Mouse (Mus musculus) megakaryocyte, adult 5-6 weeks (primary cell): ENCODE results near the gene Oxt. TPM values are rescaled to one million over a fixed set of nuclear protein-coding genes. Genes with fewer than 3 reads are reported as not detected.

Source experiments
- ATAC-seq: 2 replicates; pipeline ENCODE4 v1.8.0; 2016; ENCODE audit warnings: mild to moderate bottlenecking, inconsistent platforms; ENCODE audit not compliant: poor library complexity, severe bottlenecking
- total RNA-seq, 2 experiments: library from RNA; stranded (forward) in 1 of 2; stranded (reverse) in 1 of 2; fragments of 153-499, 151-499 nt in 1 of 2; fragments of 221-1000, 200-1000 nt in 1 of 2; gene quantifications; 2 replicates each; pipeline versions ENCODE4 v1.2.3 to v1.2.4; 2015 to 2017

The Oxt gene
- total RNA-seq, 2 experiments from 2014 or later = not detected

- ATAC-seq = peak; percentile 71
Measured at GRCm38 (mm10) chr2:130577632-130578031, 1.7 kb downstream of the Oxt start.

DNA sequence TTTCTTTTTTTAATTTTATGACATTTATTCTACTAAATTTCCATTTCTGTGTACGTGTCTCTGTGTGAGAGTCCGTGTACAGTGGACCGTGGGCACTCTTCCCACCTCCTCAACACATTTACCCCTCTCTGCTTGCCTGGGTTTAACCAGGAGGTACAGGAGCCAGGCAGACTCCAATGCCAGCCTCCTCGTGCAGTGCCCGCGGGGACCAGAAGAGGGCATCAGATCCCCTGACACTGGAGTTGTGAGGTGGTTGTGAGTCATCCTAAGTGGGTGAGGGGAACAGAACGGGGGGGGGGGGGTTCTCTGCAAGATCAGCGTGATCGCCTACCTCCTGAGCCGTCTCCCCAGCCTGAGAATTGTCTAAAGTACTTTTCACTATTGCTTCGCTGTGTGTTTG lies 2.2 kb downstream of the Oxt start:
- ATAC-seq = peak; percentile 58

DNA sequence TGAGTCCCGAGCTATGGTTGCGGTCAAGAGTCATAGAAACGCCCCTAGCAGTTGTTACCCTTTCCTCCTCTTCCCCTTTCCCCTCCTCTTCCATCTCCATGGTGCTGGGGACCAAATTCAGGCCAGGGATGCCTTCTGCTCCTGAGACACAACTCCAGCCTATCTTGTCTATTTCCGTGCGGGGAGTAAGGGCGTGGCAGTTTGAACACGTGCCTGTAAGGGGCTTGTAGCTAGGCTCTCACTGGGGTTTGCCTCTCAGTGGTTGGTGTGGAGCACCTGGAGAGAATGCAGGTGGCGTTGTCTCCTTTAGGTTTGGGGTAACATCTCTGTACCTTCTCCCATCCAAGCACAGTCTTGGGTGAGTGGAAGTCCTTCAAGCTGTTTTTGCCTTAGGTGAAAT lies 3.8 kb downstream of the Oxt start:
- no peak for ATAC-seq

- ATAC-seq = no peak
Measured at GRCm38 (mm10) chr2:130581201-130581600, 5.2 kb downstream of the Oxt start.

DNA sequence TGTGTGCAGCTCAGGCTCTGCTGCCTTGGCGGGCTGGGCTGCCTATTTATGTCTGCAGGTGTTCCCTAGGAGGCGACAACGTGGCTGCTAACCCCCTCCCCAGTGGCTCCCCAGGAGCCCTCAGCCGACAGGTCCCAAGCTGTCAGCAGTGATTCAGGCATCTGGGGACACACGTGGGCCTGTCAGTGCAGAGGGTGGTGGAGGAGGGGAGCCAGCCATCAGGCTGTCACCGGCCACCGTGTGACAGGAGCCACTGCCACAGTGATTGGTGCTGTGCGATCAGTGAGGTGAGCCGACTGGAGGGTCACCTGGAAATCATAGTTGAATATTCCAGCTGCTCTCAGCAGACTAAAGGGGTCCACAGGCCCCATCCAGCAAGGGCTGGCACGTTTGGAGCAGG lies 6.6 kb downstream of the Oxt start, which contains the start of gene Avp:
Avp (minus strand) TSS at position 3 of the 400 bp plus-strand sequence.
- ATAC-seq = no peak

DNA sequence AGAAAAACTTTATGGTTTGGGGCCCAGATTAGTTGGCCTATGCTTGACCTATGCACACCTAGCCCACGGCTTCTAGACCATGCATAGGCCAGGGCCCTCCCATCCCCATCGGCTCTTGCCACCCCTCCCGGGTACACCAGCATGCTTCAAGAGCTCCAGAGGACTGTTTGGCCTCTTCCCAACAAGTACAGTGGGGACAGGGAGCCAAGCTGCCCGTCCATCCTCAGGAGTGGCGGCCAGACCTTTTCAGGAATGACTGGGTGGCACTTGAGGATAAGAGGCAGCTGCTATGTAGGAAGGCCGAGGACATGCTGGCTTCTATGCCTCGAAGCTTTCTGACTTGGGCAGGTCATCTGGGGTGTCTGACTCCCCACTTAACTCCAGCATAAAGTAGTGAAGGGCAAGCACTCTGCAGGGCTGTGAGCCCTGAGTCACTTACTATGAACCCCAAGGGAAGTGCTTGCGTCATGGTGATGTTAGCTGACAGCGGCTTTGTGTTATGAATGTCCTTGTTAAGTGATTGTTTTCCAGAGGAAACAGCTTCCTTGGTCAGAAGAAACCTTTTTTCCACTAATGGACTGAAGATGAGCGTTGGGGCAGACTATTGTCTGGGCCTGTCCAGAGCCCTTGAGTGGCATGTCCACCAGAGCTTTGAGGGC lies 8.1 kb downstream of the Oxt start:
- ATAC-seq = no peak

- no peak for ATAC-seq
Measured at GRCm38 (mm10) chr2:130586016-130586415, 10.0 kb downstream of the Oxt start.

DNA sequence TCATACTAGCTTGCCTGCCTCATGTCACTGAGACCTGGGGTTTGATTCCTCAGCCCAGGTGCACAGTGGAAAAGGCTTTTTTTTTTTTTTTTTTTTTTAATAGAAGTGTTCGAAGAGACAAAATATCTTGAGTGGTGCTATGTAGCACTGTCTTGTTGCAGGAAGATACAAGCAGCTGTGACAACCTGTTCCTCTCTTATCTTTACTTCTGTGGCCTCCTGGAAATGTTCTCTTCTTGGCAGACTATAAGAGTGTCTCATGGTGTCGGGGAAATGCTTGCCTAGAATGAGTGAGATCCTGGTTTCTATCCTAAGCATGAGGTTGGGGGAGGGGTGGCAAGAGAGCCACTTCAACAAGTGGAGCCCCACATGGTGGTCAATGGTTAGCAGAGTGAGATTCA lies 12.4 kb downstream of the Oxt start:
- ATAC-seq = no peak

DNA sequence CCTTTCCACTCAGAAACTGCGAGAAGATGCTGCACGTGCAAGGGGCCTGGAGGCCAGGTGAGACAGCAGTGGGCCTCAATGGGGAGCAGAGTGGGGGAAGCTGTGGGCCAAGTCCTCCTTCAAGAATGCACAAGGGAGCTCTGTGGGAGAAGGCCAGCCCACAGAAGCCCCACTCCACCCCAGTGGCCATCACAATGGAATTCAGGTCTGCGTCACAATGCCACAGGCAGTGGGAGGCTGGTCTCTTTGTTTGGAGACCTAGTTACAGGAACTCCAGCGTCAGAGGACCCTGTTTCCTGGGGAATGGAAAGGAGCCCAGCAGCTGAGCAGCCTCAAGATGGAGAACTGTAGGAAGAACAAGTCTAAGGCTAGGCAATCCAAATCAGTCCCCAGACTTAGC lies 13.2 kb downstream of the Oxt start:
- ATAC-seq = no peak

DNA sequence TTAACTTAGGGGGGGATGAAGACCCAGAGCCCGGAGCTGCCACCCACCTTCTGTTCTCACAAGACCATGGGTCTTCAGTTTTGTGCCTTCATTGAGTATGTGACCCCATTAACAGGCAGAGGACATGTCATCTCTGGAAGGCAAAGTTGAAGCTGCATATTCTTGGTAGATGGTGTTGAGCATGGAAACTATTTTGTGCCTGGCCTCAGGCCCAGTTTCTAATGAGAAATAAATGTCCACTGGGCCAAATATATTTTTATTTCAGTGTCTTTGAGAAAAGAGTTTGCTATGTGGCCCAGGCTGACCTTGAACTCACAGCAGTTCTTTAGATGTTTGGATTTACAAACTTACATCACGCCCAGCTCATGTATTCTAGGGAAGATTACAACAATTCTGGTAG lies 13.8 kb downstream of the Oxt start:
- no peak for ATAC-seq

DNA sequence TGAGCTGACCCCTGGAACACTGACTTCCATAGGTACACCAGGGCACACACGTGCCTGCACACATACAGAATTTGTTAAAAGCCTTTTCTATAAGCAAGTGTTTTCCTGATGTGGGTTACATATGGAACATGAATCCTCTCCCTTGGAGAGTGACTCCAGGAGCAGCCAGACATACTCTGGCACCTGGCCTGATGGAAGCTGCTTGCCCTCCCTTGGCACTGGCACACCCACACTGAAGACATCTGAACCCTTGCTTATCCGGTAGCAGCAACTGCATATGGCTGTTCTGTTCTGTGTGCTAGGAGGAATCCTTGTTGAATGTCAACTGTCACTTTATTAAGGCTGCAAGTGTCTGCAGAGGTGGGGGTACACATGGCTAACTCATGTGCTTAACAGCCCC lies 15.0 kb downstream of the Oxt start:
- ATAC-seq = no peak

GRCm38 (mm10) chr2:130595596-130595995 lies 19.6 kb downstream of the Oxt start:
- ATAC-seq = no peak

- 0 out of 2 replicates have a peak, but pooled peaks have one; percentile 38 for ATAC-seq
Measured at GRCm38 (mm10) chr2:130597601-130598010, 21.6 kb downstream of the Oxt start.

DNA sequence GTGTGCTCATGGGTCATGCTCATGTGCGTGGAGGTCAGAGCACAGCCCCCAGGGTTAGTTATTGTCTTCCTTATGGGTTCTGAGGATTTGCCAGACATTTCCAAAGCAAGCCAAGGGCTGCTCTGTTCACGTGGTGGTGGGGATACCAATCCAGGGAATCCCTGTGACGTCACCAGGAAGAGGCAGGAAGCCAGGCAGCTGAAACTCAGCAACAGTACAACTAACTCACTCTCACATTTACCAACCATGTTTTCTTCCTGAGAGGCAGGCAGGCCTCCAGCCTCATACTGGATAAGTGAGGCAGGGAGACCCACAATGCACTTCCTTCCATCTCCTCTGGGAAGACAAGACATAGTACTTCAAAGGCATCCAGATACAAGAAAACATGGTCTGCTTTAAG lies 22.4 kb downstream of the Oxt start:
- ATAC-seq = no peak

DNA sequence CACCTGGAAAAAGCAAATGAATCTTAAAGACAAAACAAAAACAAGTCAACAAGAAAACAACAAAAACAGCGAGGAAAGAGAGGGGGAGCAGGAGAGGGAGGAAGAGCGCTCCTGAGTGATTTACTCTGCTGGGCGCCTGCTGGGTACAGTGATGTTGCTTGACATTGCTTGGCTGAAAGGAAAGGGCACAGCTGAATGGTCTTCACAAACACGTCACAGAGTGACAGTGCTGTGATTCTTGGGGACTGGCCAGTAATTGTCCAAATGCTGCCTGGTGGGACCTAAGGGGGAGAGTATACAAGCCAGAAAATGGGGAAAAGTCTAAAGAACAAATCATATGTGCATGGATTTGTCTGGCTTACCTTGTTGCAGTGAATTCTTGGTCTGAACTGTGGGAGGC lies 26.2 kb downstream of the Oxt start:
- no peak for ATAC-seq

- ATAC-seq = no peak
Measured at GRCm38 (mm10) chr2:130613091-130613490, 37.1 kb downstream of the Oxt start.

- ATAC-seq = no peak
Measured at GRCm38 (mm10) chr2:130618972-130619371, 43.0 kb downstream of the Oxt start.

Other genes starting within 250 kb of the Oxt start
- gene Cpxm1, start 178.6 kb upstream of the Oxt start, total RNA-seq (2015) = 0.18 and 0.25 TPM in 2 replicates
- 0.37 and 0.53 TPM in 2 replicates for gene Cpxm1, start 178.6 kb upstream of the Oxt start, total RNA-seq (2017)
- gene Gm28372, start 170.9 kb upstream of the Oxt start, total RNA-seq (2015) = not detected in 2 replicates
- gene Gm28372, start 170.9 kb upstream of the Oxt start, total RNA-seq (2017) = not detected in 2 replicates
- gene 1700020A23Rik, start 170.9 kb upstream of the Oxt start, total RNA-seq (2015) = not detected in 2 replicates
- gene 1700020A23Rik, start 170.9 kb upstream of the Oxt start, total RNA-seq (2017) = not detected in 2 replicates
- gene Tmem239, start 169.7 kb upstream of the Oxt start, total RNA-seq (2015) = not detected in 2 replicates
- gene Tmem239, start 169.7 kb upstream of the Oxt start, total RNA-seq (2017) = not detected in 2 replicates
- gene Vps16, start 151.8 kb upstream of the Oxt start, total RNA-seq (2015) = 74.6 and 102 TPM in 2 replicates
- 96.7 and 99.6 TPM in 2 replicates for gene Vps16, start 151.8 kb upstream of the Oxt start, total RNA-seq (2017)
- gene Pced1a, start 151.5 kb upstream of the Oxt start, total RNA-seq (2015) = 6.1 and 6.7 TPM in 2 replicates
- gene Pced1a, start 151.5 kb upstream of the Oxt start, total RNA-seq (2017) = 12.2 and 14.1 TPM in 2 replicates
- 59.3 and 60.3 TPM in 2 replicates for gene Ptpra, start 125.9 kb upstream of the Oxt start, total RNA-seq (2015)
- 163 and 173 TPM in 2 replicates for gene Ptpra, start 125.9 kb upstream of the Oxt start, total RNA-seq (2017)
- gene Mrps26, start 12.4 kb upstream of the Oxt start, total RNA-seq (2015) = 39.5 and 42.2 TPM in 2 replicates
- gene Mrps26, start 12.4 kb upstream of the Oxt start, total RNA-seq (2017) = 34.3 and 35.4 TPM in 2 replicates
- gene Avp, start 6.4 kb downstream of the Oxt start, total RNA-seq (2015) = not detected in 2 replicates
- not detected in 2 replicates for gene Avp, start 6.4 kb downstream of the Oxt start, total RNA-seq (2017)
- 11.0 and 12.4 TPM in 2 replicates for gene Fastkd5, start 53.9 kb downstream of the Oxt start, total RNA-seq (2015)
- 11.9 and 12.4 TPM in 2 replicates for gene Fastkd5, start 53.9 kb downstream of the Oxt start, total RNA-seq (2017)
- gene Ubox5, start 53.9 kb downstream of the Oxt start, total RNA-seq (2015) = 3.7 and 4.1 TPM in 2 replicates
- 4.4 and 10.2 TPM in 2 replicates for gene Ubox5, start 53.9 kb downstream of the Oxt start, total RNA-seq (2017)
- 0.25 and 0.65 TPM in 2 replicates for gene Lzts3, start 66.6 kb downstream of the Oxt start, total RNA-seq (2015)
- gene Lzts3, start 66.6 kb downstream of the Oxt start, total RNA-seq (2017) = 0.24 and 0.37 TPM in 2 replicates
- 41.6 and 45.2 TPM in 2 replicates for gene Ddrgk1, start 88.5 kb downstream of the Oxt start, total RNA-seq (2015)
- 51.3 and 64.6 TPM in 2 replicates for gene Ddrgk1, start 88.5 kb downstream of the Oxt start, total RNA-seq (2017)
- 30.3 and 31.9 TPM in 2 replicates for gene Itpa, start 91.4 kb downstream of the Oxt start, total RNA-seq (2015)
- 48.5 and 50.7 TPM in 2 replicates for gene Itpa, start 91.4 kb downstream of the Oxt start, total RNA-seq (2017)
- gene Slc4a11, start 121.3 kb downstream of the Oxt start, total RNA-seq (2015) = 0.16 TPM in 1 of 2 replicates, not detected in the other
- gene Slc4a11, start 121.3 kb downstream of the Oxt start, total RNA-seq (2017) = not detected in 2 replicates